Mouse (Mus musculus) testis, postnatal 14 days (tissue): ENCODE measurements at regions not wholly inside any gene's neighbourhood (a gene's known extent, or its start where the extent isn't known, plus 50 kb on each side); places are given as distances from the start of the nearest gene placed in this dataset.

Experiments used
- DNase-seq: peaks from one replicate; pipeline ENCODE4 v3.0.0; 2021; ENCODE audit warnings: low spot score

GRCm38 (mm10) chr12:35863141-35863540, 62.3 kb upstream of the Agr3 start:
- no peak for DNase-seq

- DNase-seq: no peak
These were observed 72.3 kb upstream of the Agr3 start for GRCm38 (mm10) chr12:35853159-35853558.

GRCm38 (mm10) chr12:35846905-35847610, 78.4 kb upstream of the Agr3 start:
- peak; percentile 50 for DNase-seq

GRCm38 (mm10) chr12:35836946-35837345, 88.5 kb upstream of the Agr3 start:
- no peak for DNase-seq

- DNase-seq: no peak
These were observed 92.1 kb upstream of the Agr3 start for GRCm38 (mm10) chr12:35833285-35833684.

- no peak for DNase-seq
These were observed 93.4 kb upstream of the Agr3 start for GRCm38 (mm10) chr12:35831922-35832512.

- DNase-seq: peak; percentile 12
These were observed 94.2 kb upstream of the Agr3 start for GRCm38 (mm10) chr12:35831268-35831667.

GRCm38 (mm10) chr12:35827797-35828196, 97.6 kb upstream of the Agr3 start:
- no peak for DNase-seq

- DNase-seq: no peak
These were observed 98.4 kb upstream of the Agr3 start for GRCm38 (mm10) chr12:35826990-35827389.

GRCm38 (mm10) chr12:35824587-35824987, 100.8 kb upstream of the Agr3 start:
- peak; percentile 70 for DNase-seq

GRCm38 (mm10) chr12:35799261-35799660, 126.2 kb upstream of the Agr3 start:
- no peak for DNase-seq

- no peak for DNase-seq
These were observed 150.0 kb upstream of the Agr3 start for GRCm38 (mm10) chr12:35775396-35775795.

GRCm38 (mm10) chr12:35770387-35771024, 154.9 kb upstream of the Agr3 start:
- peak; percentile 4 for DNase-seq

- DNase-seq: no peak
These were observed 166.5 kb upstream of the Agr3 start for GRCm38 (mm10) chr12:35758916-35759315.

GRCm38 (mm10) chr12:35755159-35755558, 170.3 kb upstream of the Agr3 start:
- DNase-seq: no peak

- no peak for DNase-seq
These were observed 177.4 kb upstream of the Agr3 start for GRCm38 (mm10) chr12:35747997-35748396.

GRCm38 (mm10) chr12:35746691-35747299, 178.6 kb upstream of the Agr3 start:
- no peak for DNase-seq

GRCm38 (mm10) chr12:35742729-35743128, 182.7 kb upstream of the Agr3 start:
- no peak for DNase-seq

GRCm38 (mm10) chr12:35736427-35736826, 189.0 kb upstream of the Agr3 start:
- no peak for DNase-seq

- DNase-seq: no peak
These were observed 190.4 kb upstream of the Agr3 start for GRCm38 (mm10) chr12:35735002-35735401.

GRCm38 (mm10) chr12:35734371-35734770, 191.0 kb upstream of the Agr3 start:
- no peak for DNase-seq

- DNase-seq: no peak
These were observed 191.8 kb upstream of the Agr3 start for GRCm38 (mm10) chr12:35733580-35733979.

GRCm38 (mm10) chr12:35725910-35726309, 191.1 kb upstream of the Ahr start:
- DNase-seq: no peak
